Mouse (Mus musculus) megakaryocyte progenitor cell, adult 5-6 weeks (primary cell): Measurements from ENCODE around the gene Xylt1. TPM values are rescaled to one million over a fixed set of nuclear protein-coding genes. Genes with fewer than 3 reads are reported as not detected.
A peak's percentile ranks its signal among the peaks of the same experiment; 100 is the strongest.

Experiments
- ATAC-seq: replicated peaks from 2 replicates; pipeline ENCODE4 v1.8.0; 2016; ENCODE audit warnings: mild to moderate bottlenecking, moderate TSS enrichment, inconsistent platforms; ENCODE audit not compliant: poor library complexity
- total RNA-seq, 2 experiments: library from RNA; stranded (forward) in 1 of 2; stranded (reverse) in 1 of 2; fragments of 157-497, 149-512 nt in 1 of 2; fragments of 200-1000 nt in 1 of 2; gene quantifications; 2 replicates each; pipeline versions ENCODE4 v1.2.3 to v1.2.4; 2015 to 2017

Gene Xylt1
- total RNA-seq, 2 experiments from 2014 or later: 12.0 to 24.9 TPM

DNA sequence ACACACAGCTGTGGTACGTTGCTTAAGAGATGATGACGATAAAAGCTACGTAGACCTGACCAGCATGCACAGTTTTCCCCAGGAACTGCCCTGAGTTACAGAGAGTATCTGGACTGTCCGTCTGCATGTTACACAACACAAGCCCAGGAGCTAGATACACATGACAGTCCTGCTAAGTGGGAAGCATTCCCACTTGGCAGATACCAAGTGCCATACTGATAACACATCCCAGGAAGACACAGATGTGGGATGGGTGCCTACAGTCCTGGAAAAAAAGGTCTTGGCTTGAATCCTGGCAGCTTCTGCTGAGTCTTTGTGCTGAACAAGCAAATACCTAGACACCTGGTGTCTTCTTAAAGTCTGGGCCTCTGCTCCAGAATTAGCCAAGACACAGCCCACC lies 278.0 kb downstream of the Xylt1 start:
- ATAC-seq: no peak

DNA sequence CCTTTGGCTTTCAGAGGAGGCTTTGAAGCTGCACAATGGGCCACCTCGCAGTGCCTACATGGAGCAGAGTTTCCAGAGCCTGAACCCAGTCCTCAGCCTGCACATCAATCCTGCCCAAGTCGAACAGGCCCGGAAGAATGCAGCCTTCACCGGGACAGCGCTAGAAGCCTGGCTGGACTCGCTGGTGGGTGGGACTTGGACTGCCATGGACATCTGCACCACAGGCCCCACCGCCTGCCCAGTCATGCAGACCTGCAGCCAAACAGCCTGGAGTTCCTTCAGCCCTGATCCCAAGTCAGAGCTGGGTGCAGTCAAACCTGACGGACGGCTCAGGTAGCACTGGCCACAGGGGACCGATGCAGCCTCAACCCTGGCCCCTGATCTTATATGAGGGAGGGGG lies 286.5 kb downstream of the Xylt1 start:
- ATAC-seq: no peak

DNA sequence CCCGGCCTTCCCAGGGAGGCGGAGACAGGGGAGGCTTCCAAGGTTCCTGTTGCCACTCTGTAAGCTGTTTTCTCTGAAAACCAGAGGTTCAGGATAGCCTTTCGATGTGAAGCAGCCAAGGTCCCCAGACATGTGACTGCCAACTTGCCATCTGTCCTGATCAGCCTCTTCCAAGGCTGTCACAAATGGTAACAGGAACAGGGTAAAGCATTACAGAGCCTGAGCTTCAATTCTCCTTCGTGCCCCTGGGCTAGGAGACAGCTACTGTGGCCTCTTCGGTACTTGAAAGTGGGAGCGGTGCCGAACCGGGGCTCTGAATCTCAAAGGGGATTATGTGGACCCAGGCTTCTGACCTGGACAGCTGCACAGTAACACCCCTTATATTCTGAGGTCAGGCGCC lies 287.4 kb downstream of the Xylt1 start:
- ATAC-seq: no peak

DNA sequence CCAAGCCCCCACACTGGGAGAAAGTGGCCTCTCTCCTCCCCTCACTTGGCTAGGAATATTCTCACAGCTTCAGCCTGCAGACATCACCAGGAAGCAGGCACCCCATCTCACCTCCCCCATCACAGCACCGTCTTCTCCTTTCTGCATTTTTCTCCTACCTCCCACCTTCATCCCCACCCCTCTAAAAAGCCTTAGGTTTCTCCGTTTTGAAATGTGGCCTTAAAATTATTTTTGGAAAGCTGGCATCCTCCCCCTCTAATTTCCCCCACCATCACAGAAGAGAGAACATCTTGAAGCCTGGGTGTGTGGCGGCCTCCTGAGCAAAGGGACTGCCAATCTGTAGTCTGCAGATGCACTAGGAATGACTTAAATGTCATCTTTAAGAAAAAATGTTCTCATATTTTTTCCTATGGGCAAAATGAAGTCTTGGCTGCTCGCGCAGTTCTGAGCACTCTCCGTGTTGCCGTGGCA lies 291.4 kb downstream of the Xylt1 start:
- ATAC-seq: no peak

DNA sequence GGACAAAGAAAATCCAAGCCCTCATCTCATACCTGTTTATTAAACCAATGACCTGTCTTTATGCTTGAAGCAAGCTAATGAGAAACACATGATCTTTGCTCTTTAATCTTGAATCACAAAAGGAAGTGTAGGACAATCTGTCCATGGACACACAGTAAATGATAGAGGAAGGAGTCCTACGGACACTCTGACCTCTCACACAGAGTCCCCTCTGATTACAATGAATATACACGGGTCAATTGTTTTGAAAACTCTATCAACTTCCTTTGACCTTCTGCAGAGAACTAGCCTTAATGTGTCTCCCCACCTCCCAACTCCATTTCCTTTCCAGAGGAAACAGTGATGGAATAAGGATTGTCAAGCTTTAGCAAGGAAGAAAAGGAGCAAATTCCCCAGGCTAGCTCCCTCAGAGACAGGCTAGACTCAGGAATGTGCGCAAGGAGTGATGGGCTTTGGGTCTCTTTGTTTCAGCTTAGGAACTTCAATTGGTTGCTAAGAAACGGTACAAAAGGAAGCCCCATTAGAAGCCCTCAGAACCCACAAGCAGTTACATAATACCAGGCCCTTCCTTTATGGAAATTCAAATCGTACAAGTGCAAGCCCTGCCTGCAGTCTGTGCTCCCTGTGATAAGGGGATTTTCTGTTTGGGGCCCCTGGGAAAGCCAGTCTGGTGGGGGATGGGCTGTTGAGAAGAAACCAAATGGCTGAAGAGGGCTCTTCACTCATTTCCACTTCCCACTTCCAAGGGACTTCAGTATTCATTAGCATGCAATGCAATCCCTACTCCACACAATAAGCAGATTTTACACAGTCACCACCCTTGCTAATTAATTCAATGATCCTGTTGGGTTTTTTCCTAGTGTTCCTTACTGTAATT lies 305.6 kb downstream of the Xylt1 start:
- peak; percentile 95 for ATAC-seq

DNA sequence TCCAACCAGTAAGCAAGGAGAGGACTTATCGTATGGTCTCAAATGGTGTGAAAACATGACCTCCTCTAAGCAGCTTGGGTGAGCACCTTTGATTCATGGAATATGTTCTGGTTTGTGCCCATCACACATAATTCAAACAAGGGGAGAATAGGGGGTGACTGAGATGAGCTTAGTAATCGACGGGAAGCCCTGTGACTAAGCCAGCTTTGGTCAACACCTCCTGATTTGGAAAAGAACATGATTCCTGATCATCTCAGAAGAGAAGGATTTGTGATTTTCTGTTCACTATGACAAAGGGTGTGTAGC lies 306.2 kb downstream of the Xylt1 start:
- ATAC-seq: no peak

DNA sequence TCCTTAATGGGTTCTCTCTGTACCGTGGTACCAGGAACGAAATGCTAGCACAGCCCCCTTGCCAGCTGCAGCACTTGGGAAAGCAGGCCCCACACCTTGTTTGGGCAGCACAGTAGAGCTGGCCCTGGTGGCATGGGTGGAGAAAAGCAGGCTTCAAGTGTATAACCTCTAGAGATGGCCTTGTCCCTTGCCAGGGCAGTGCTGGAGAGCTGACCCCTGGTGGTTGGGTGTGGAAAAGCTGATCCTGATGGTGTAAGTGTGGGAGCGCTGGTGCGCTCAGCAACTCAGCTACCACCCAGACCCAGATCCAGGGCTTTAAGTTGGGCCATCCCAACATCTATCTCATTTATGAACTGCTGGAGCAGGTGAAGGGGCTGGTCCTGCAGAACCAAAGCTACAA lies 314.8 kb downstream of the Xylt1 start:
- ATAC-seq: peak; percentile 95

DNA sequence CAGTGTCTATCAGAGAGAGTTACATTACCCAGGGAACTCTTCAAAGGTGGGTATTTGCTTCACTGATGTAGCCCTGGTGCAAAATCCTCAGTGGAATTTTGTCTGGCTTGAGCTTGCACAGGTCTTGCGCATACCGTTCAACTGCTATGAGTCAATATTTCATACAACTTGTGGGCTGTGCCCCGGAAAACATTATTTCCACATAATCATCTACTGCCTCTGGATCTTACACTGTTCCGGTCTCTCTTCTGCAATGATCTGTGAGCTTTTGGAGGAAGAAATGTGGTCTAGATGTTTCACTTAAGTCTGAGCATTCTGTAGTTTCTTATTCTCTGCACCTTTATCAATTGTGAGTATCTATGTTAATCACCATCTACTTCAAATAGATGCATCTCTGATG lies 316.9 kb downstream of the Xylt1 start:
- ATAC-seq: peak; percentile 77

DNA sequence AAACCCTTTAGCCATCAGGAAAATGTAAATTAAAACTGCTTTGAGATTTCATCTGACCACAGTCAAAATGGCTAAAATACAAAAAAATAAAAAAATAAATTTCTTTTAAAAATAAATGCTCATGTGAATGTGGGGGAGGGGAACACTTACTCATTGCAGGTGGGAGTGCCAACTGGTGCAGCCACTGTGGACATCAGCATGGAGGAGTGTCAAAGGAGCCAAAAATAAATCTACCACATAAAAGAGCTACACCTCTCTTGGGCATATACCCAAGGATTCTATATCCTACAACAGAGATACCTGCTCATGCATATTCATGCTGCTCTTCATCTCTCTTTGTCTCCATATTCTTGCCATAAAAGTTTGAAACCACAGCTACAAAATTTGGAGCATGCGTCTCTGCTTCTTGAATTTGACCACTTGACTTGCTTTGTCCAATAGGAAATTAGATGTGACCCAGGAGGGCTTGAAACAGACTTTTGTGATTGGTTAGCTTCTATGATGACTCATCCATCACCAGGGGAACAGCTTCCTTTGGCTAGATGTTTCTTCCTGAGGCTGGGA lies 317.9 kb downstream of the Xylt1 start:
- ATAC-seq: no peak

DNA sequence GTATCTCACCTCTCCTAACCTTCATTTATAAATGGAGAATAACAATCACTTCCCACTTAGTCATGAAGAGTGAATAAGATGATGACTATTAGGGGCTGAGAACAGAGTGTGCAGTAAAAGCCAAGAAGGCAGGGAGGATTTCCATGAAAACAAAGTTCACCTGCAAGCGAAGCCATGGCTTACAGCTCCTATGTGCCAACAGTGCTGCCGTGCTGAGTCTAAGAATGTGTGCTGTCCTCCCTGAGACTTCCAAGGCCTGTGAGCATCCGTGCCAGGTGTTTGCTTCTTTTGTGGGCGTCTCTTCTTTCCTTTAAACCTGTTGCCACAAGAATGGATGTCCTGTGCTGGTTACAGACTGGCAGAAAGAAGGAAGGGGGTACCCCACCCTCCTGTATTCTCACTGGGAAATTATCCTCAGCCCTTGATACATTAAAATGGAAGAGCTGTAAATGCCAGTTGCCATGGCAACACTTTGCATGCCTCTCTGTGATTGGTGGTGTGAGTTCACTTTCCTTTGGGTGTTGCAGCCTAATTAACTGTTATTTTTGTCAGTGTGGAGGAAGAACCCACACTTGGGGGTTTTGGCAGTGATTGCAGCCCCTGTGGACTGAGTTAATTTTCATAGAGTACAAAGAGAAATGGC lies 318.7 kb downstream of the Xylt1 start:
- no peak for ATAC-seq

DNA sequence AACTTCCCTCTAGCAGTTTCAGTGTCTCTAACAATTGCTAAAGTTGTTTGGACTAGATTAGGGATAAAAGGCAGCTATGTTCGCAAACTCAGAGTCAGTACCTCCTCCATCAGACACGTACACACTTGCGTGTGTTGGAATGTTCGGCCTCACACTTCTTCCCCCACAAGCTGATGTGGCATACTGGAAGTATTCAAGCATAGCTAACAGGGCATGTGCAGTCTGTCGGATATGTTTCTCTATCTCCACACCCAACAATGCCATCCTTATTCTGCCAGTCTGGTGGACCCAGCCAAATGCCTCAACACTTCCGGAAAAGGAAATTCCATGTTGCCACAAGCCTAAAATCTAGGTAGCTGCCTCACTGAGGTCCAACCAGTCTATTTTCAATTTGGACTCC lies 319.3 kb downstream of the Xylt1 start:
- ATAC-seq: no peak

DNA sequence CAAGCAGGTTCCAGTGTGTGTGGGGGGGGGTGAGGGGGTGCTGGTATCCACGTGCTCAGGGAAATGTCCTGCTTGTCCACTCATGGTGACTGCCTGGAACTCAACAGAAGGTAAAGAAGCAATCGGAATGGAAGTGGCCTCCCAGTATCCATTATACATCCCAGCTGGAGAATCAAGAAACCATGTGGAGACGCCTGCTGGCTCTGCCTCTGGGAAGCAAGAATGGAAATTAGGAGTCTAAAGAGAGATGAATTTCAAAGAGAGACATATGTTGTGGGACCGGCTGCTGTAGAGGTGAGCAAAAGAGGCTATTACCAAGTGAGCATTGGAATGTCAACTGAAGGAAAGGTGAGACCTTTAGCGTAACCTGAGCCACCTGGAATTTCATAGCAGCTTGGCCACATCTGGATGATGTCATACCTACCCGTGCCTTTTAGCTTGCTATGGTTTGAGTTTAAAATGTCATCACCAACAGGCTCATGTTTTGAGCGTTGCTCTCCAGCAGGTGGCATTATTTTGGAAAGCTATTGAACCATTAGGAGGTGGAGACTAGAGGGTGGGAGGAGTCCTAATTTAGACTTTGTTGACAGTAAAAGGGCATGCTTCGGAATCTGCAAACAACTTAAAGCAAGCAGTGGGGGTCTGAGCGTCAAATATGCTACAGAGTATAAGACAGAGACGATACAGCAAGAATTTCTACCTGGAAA lies 329.3 kb downstream of the Xylt1 start:
- peak; percentile 88 for ATAC-seq

DNA sequence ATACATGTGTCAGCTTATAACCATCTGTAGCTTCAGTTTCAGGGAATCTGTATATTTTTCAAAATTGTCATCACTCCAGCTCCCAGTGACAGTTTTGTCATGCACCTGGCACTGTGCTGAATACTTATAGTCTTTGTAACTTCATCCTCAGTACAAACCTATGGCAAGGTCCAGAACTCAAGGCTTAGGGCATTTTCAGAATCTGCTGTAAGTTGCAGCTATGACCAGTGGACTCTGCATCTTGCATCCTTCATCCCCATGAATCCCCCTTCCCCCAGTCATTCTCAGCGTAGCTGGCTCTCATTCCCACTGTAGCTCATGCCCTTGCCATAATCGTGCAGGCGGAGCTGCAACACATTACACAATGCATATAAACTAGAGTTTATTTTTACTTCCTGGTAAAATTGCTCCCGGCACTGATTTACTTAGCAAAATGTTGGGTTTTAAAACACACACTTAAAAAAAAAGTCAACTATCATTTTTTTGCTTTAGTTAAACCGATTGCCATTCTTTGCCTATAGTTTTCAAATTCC lies 336.2 kb downstream of the Xylt1 start:
- ATAC-seq: no peak

DNA sequence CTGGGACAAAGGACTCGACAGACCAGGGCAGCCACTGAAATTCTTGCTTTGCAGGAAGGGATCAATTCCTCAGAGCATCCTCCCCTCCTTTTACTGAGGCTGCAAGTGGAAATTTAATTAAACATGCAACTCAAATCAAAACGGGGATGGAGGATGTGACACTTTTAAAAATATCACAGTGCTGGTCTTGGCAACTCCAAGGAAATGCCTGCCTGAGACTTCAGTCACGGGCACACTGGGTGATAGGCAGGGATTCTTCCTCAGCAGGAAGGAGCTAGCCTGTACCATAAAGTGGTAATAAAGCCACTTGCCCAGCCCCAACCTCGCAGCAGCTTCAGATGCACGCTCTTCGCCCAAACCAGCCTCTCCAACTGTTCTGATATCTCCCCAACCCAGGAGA lies 339.6 kb downstream of the Xylt1 start:
- ATAC-seq: no peak
